Mouse (Mus musculus) 416B (cell line): ENCODE measurements around the gene Jazf1.

Source experiments
- DNase-seq: peaks from one replicate; pipeline ENCODE4 v3.0.0; 2011; ENCODE audit warnings: low read depth

Gene Jazf1

GRCm38 (mm10) chr6:53010286-53010685, 58.1 kb downstream of the Jazf1 start:
- DNase-seq: no peak

- DNase-seq: no peak
These were observed 62.4 kb downstream of the Jazf1 start for GRCm38 (mm10) chr6:53006032-53006431.

GRCm38 (mm10) chr6:53005544-53005943, 62.9 kb downstream of the Jazf1 start:
- DNase-seq: no peak

- no peak for DNase-seq
These were observed 77.6 kb downstream of the Jazf1 start for GRCm38 (mm10) chr6:52990816-52991215.

- no peak for DNase-seq
These were observed 80.4 kb downstream of the Jazf1 start for GRCm38 (mm10) chr6:52987905-52988640.

GRCm38 (mm10) chr6:52987391-52987790, 81.0 kb downstream of the Jazf1 start:
- DNase-seq: peak; percentile 61

GRCm38 (mm10) chr6:52982175-52982574, 86.3 kb downstream of the Jazf1 start:
- DNase-seq: peak; percentile 48

- DNase-seq: no peak
These were observed 88.9 kb downstream of the Jazf1 start for GRCm38 (mm10) chr6:52979503-52979902.

GRCm38 (mm10) chr6:52973351-52973750, 95.1 kb downstream of the Jazf1 start:
- peak; percentile 38 for DNase-seq

GRCm38 (mm10) chr6:52972138-52972537, 96.3 kb downstream of the Jazf1 start:
- peak; percentile 28 for DNase-seq

GRCm38 (mm10) chr6:52969717-52970261, 98.6 kb downstream of the Jazf1 start:
- DNase-seq: peak; percentile 70

- DNase-seq: no peak
These were observed 100.0 kb downstream of the Jazf1 start for GRCm38 (mm10) chr6:52968346-52968891.

GRCm38 (mm10) chr6:52967557-52968270, 100.7 kb downstream of the Jazf1 start:
- DNase-seq: no peak

- DNase-seq: no peak
These were observed 102.4 kb downstream of the Jazf1 start for GRCm38 (mm10) chr6:52966001-52966400.

GRCm38 (mm10) chr6:52965340-52965739, 103.1 kb downstream of the Jazf1 start:
- DNase-seq: peak; percentile 31

GRCm38 (mm10) chr6:52963840-52964690, 104.4 kb downstream of the Jazf1 start:
- no peak for DNase-seq

GRCm38 (mm10) chr6:52963430-52963732, 105.0 kb downstream of the Jazf1 start:
- DNase-seq: no peak

- peak; percentile 45 for DNase-seq
These were observed 105.6 kb downstream of the Jazf1 start for GRCm38 (mm10) chr6:52962600-52963429.

GRCm38 (mm10) chr6:52961660-52962490, 106.6 kb downstream of the Jazf1 start:
- peak; percentile 47 for DNase-seq

GRCm38 (mm10) chr6:52957730-52958129, 110.7 kb downstream of the Jazf1 start:
- peak; percentile 50 for DNase-seq
